Mouse (Mus musculus): ENCODE measurements around the gene Ranbp9. TPM values are rescaled to one million over a fixed set of nuclear protein-coding genes. Genes with fewer than 3 reads are reported as not detected.

Gene Ranbp9
- polyA plus RNA-seq (2015; fragmentation: Nextera tagmentation; extraction: Ambion mirVana): 11.9 and 13.7 TPM in 2 replicates

GRCm38 (mm10) chr13:43480957-43481858 is at the start of gene Ranbp9:
Gene Ranbp9 (minus strand): TSS chr13:43481282.

GRCm38 (mm10) chr13:43398297-43399080 is 82.6 kb downstream of the Ranbp9 start, which contains the start of gene Nol7:
Gene Nol7 (plus strand): TSS chr13:43398390.

GRCm38 (mm10) chr13:43364985-43365824 is 115.9 kb downstream of the Ranbp9 start, which contains the start of gene Sirt5:
Gene Sirt5 (plus strand): TSS chr13:43365496.

Other genes with a start within 250 kb of the Ranbp9 start
- 3.0 and 3.4 TPM in 2 replicates for gene Gfod1, start 177.1 kb downstream of the Ranbp9 start, polyA plus RNA-seq (2015; fragmentation: Nextera tagmentation; extraction: Ambion mirVana)
- 21.3 and 25.2 TPM in 2 replicates for gene Sirt5, start 115.8 kb downstream of the Ranbp9 start, polyA plus RNA-seq (2015; fragmentation: Nextera tagmentation; extraction: Ambion mirVana)
- gene Nol7, start 82.9 kb downstream of the Ranbp9 start, polyA plus RNA-seq (2015; fragmentation: Nextera tagmentation; extraction: Ambion mirVana): 185 and 199 TPM in 2 replicates
- gene Mcur1, start 78.9 kb upstream of the Ranbp9 start, polyA plus RNA-seq (2015; fragmentation: Nextera tagmentation; extraction: Ambion mirVana): 8.1 and 9.2 TPM in 2 replicates
- 23.1 and 30.0 TPM in 2 replicates for gene Rnf182, start 134.4 kb upstream of the Ranbp9 start, polyA plus RNA-seq (2015; fragmentation: Nextera tagmentation; extraction: Ambion mirVana)

Measured in neural tube, postnatal 0 days (tissue).